Mouse (Mus musculus) embryo, embryonic 9.5 days (tissue): ENCODE measurements around the gene Il17rc.
A peak's percentile ranks its signal among the peaks of the same experiment; 100 is the strongest.

Source experiments
- DNase-seq: peaks from one replicate; pipeline ENCODE4 v3.0.0-alpha.2; 2017; ENCODE audit errors: extremely low spot score

Gene Il17rc

DNA sequence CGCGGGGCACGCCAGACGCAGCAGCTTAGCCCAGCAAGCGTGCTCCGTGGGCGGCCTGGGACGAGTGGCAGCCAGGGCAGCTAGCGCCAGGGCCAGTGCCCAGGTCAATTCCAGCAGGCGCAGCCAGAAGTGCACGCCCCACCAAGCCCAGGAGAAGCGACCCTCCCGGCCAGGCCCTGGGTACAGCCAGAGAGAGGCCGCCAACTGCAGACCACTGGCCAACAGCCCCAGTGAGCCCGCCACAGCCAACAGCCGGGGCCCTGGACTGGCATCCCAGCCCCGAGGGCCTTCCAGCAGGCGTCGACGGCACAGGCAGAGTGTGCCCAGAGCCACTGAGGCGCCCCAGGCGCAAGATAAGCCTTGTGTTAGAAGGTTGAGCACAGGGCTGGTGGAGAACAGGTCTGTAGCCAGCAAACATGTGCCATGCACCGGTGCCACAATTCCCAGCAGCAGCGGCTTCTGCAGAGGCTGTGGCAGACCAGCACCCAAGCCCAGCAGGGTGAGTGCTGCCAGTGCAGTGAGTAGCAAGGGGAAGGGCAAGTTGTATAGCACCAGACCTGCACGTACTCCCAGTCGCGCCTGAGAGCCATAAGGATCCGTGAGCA is 23.9 kb downstream of the Il17rc start:
- DNase-seq, result no peak

GRCm38 (mm10) chr6:113499346-113499745 is 28.1 kb downstream of the Il17rc start:
- DNase-seq, result no peak

DNA sequence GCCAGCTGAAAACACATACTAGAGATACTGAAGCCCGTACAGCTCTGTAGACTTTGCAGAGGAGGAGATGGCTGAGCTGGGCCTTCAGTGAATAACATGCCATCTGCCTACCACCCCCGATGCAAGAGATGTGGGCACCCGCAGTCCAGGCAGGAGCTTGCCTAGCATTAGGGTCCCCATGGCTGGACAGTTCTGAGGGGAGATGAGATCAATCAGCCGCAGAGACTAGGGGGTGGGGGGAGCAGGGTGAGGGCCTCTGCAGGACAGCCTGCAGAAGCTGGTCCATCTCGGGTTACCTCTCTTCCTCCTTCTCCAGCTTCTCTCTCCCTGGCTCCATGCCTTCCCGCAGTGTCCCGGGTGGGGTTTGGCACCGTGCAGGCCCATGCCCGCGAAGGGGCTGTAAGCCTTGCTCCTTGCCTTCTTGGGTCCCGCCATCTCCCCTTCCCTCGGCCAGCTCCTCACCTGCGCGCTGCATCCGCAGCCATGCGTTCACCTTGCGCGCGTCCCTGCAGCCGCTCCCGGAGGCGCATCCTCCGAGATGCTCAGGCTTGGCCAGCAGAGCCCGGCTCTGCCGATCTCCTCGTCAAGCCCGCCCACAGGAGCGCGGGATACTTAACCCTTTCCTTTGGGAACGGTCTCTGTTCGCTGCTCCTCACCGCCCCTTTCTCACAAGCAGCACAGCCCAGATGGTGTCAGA is 30.3 kb downstream of the Il17rc start, which contains the start of gene Prrt3:
Gene Prrt3, minus strand, starts transcription at position 544 of the 697 bp plus-strand sequence.
- peak; percentile 43 for DNase-seq

- DNase-seq, result no peak
Measured at GRCm38 (mm10) chr6:113502801-113503200, 31.6 kb downstream of the Il17rc start.

GRCm38 (mm10) chr6:113505689-113506088 is 34.5 kb downstream of the Il17rc start:
- DNase-seq, result no peak

- DNase-seq, result no peak
Measured at GRCm38 (mm10) chr6:113507130-113507529, 35.9 kb downstream of the Il17rc start.

- no peak for DNase-seq
Measured at GRCm38 (mm10) chr6:113508272-113508946, 37.2 kb downstream of the Il17rc start.

DNA sequence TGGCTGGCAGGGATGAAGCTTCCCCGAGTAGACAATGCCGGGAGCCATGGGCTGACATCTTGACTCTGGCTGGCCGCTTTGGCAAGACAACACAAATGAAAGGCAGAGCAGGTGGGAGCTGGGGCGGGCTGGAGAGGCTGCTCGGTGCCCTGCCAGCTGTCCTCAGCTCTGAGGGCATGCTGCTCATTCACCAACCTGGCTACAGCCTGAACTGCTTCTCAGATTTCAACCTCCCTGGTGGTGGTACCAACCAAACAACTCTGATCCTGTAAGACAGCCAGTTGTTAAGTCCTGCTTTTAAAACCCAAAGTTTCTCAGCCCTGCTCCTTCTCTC is 37.7 kb downstream of the Il17rc start:
- DNase-seq, result no peak

GRCm38 (mm10) chr6:113513944-113514343 is 42.7 kb downstream of the Il17rc start:
- DNase-seq, result no peak

- no peak for DNase-seq
Measured at GRCm38 (mm10) chr6:113514600-113514999, 43.4 kb downstream of the Il17rc start.

DNA sequence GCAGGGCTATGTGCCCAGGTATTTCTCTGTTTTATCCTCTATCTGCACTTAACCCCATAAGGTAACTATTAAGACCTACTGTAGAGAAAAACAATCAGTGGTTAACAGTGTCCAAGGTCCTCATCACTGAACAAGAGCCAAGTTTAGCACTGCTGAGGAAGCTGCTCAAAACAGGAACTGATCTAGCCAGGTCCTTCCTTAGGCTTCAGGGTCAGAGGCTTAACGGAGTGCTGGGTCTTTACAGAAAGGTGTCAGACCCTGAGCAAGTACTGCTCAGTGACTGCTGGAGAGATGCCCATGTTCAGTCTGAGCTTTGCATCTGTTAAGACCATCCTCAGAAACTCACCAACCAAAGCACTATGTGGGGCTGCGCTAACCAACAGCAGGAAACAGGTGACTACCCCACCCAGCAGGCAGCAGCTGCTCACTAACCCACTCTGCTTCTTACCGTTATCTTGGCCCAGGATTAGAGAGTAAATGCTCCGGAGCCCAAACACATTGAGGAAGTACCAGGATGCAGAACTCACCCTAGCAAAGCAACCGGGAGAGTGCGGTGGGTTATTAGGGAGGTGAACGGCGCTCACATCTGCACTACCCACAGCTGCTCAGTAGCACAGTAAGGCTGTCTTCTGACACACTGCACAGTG is 46.3 kb downstream of the Il17rc start:
- no peak for DNase-seq

DNA sequence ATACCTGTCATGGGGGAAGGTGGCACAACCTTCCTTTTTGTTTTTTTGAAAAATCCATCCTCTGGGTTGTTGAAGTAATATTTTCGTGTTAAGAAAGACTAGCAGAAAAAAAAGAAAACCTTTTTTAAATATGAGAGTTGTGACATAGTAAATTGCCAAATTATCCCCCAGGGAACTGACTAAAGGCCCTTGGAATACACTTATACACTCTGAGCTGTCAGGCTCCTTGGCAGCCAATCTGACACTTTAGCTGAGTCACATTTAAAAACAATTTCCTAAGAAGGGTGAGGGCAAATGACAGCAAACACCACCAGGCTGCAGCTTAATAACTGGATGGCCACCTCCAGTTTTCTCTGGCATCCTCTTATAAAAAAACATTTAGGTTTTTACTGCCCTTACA is 51.1 kb downstream of the Il17rc start:
- DNase-seq, result no peak

DNA sequence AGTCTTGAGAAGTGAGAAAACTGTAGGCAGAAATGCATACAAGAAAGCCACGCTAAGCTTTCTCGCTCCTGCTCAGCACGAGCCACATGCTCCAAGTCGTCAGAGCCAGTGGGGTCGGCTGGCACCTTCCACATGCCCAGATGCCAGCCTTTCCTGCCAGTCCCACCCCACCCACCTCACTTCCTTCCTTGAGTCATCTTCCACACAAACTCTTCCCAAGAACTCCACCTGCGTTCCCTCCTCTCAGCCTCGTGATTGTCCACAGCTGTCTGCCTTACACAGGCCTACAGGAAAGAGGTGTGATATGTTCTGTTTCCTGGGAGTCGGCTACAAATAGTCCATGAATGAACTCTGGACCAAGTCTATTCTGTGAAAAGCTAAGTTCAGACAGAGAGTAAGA is 52.2 kb downstream of the Il17rc start:
- DNase-seq, result no peak

DNA sequence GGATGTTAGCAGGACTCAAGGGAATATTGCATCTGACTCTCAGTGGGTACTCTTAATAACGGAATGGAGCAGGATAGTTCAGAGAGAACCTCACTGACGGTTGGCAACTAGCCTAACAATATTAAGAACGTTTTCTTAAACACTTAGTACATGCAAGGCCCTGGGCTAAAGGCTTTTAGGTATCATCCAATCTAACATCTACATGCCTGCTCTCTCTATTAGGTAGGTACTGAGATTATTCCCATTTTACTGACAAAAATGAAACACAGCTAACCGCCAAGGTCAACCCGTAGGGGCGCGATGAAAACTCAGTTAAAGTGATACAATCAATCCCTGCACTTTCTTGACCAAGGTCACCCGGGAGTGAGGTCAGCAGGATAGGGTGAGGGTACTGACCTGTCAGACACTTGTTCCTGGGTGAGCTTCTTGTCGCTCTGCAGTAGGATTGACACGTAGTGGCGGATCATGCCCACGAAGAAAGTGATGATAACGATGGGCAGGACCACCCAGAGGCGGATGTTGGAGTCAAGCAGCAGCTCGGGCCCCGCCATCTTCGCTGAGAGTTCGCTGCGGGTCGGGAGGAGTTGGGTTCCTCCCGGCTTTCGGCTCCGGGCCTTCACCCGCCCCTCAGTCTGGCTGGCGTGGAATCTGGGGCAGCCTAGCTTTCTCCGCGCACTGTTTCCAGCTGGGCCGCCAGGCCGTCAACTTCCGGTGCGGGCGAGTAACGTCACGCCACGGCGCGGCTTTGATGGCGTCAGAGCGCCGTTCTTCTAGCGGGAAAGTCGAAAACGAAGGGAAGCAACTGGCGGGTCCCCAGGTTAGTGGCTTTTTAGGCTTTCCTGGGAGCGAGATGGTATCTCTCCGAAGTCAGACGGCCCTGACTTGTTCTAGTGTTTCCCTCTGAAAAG is 60.0 kb downstream of the Il17rc start, which contains the start of the genes Emc3 and Fancd2:
Gene Emc3, minus strand, starts transcription at position 721 of the 908 bp plus-strand sequence.
Gene Fancd2, plus strand, starts transcription at position 751 of the 908 bp plus-strand sequence.
- DNase-seq, result peak; percentile 97

- peak; percentile 36 for DNase-seq
Measured at GRCm38 (mm10) chr6:113531840-113532404, 60.7 kb downstream of the Il17rc start.
